Mouse (Mus musculus) cortical plate, adult 2 months (tissue): ENCODE data around the gene Hhip. TPM values are rescaled to one million over a fixed set of nuclear protein-coding genes. Genes with fewer than 3 reads are reported as not detected.

Source experiments
- H3K27ac ChIP-seq: fragments of 200-500 bp; 2 replicates; pipeline ENCODE4 v1.5.1; 2012; ENCODE audit warnings: low read length, control low read depth, inconsistent platforms; ENCODE audit not compliant: insufficient read depth
- H3K4me1 ChIP-seq: fragments of 200-500 bp; 2 replicates; pipeline ENCODE4 v1.6.1; 2011; ENCODE audit warnings: low read length; ENCODE audit not compliant: control insufficient read depth, insufficient read depth
- H3K4me3 ChIP-seq: fragments of 200-500 bp; 2 replicates; pipeline ENCODE4 v1.5.1; 2011; ENCODE audit warnings: mild to moderate bottlenecking, low read length, control low read depth; ENCODE audit not compliant: insufficient read depth
- CTCF ChIP-seq: fragments of 200-500 bp; IDR thresholded peaks from 2 replicates; pipeline ENCODE4 v1.5.1; 2011; ENCODE audit warnings: mild to moderate bottlenecking, control low read depth, low read length; ENCODE audit not compliant: insufficient read depth; ENCODE audit errors: extremely low read depth
- POLR2A ChIP-seq: fragments of 200-500 bp; IDR thresholded peaks from 2 replicates; pipeline ENCODE4 v1.6.1; 2011; ENCODE audit warnings: mild to moderate bottlenecking, low read length, control low read depth; ENCODE audit not compliant: insufficient read depth; ENCODE audit errors: extremely low read depth
- polyA plus RNA-seq: library from polyadenylated mRNA; depleted of rRNA; stranded (reverse); fragments of >200 nt; gene quantifications from 2 replicates; pipeline ENCODE4 v1.2.3, GENCODE M21; 2012

The Hhip gene
- polyA plus RNA-seq, 1 experiment, result 3.8 TPM

DNA sequence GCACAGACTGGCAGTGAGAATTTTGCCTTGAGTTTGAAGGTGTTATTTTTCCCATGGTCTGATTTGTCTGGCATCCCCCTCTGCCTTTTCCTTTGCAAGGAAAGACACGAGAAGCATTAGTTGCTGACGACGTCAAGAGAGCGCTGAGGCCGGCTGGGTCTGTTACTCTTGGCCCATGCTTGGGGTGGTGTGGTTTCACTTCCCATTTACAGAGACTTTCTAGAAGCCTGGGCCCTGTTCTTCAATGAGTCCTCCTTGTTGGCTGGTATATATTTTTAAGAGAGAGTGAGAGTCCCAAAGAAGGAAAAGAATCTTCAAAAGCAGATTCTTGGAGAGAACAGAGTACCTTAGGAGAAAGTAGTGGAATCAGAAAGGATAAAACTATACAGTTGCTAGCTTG is 116.7 kb downstream of the Hhip start:
- Histone ChIP-seq H3K27ac (no peak overlapping the region), H3K4me3 (no peak overlapping the region), H3K4me1 (no peaks in the 10 kb centered on the region)
- no peak for TF ChIP-seq CTCF
- no peak for TF ChIP-seq POLR2A

DNA sequence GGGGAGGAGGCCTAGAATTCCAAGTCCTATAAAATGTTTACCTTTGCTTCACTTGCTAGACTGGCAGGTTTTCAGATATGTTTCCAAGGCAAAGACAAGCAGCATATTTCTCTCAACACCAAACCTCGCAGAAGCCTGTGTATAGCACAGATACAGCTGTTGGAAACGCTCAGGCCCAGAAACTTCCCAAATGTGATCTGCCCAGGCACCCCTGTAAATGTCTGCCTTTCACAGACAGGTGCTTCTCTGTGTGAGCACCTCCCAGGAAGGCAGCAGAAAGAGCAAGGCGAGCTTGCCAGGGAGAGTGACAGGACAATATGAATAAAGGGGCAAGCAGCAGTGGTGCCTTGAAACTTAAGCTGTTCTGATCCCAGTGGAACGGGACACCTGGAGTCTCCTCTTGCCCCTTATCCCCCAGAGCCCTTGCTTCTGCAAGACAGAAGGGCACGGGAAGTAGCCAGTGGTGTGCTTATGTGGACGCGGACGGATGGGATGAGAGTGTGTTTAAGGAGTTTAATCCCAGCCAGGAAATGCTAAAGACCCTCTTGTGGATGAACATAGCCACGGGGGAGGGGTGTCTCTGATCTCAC is 120.9 kb downstream of the Hhip start:
- TF ChIP-seq POLR2A (no peak), CTCF (no peak)
- H3K27ac ChIP-seq, result no peak overlapping the region
- H3K4me1 ChIP-seq, result no peaks in the 10 kb centered on the region
- H3K4me3 ChIP-seq, result no peak overlapping the region

DNA sequence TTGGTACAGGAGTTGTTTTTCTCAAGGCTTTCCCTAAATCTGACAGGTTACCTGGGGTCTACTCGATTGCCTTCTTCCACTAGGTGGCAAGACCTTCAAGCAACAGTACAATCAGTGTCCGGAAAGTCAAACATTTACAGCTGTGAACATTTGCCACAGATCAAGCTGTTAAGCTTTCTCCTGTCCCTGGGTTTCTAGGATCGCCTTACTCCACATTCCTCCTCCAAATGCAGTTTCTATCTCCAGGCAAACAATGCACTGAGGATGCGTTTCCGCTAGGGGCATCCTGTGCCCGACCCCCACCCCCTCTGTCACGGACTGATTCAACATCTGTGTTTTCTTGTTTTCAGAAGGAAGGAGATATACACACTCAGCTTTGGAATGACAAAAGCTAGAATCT is 122.0 kb downstream of the Hhip start:
- TF ChIP-seq CTCF (no peak), POLR2A (no peak)
- Histone ChIP-seq H3K27ac (no peak overlapping the region), H3K4me3 (no peak overlapping the region), H3K4me1 (no peaks in the 10 kb centered on the region)

DNA sequence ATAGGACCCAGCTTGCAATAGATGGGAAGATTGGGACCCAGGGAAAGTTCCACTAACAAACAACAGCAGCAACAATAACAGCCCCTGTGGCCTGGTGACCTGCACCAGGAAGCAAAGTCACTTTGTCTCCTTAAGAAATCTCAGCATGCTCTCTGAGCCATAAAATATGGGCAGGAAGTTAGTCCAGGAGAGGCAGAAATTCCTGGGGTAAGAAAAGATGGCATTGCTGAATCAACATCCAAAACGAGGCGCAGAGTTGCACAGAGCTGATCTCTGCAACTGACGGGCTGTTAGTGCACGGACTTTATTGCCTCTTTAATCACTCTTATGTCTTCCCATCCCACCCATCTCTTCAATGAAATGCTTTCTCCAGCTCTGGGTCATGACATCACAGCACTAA is 128.6 kb downstream of the Hhip start:
- H3K27ac ChIP-seq, result no peak overlapping the region
- TF ChIP-seq CTCF, result no peak
- no peak for TF ChIP-seq POLR2A
- H3K4me1 ChIP-seq, result no peaks in the 10 kb centered on the region
- H3K4me3 ChIP-seq, result no peak overlapping the region

DNA sequence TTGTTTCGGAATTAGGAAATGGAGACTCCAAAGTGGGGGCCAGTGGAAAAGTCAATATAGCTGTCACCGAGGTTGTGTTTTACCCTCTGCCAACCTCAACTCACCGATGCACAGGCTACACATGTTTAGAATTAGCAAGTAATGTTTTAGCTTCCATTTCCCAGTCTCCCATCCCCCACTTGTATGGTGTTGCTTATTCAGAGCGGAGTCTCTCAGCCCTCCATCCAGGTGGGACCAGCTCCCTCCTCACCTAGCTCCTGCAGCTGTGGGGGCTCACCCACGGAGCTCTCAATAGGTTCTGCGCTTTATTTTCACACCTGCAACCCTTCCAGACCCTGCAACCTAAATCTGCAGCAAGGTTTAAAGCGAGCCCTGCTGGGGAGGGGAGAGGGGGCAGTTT is 140.6 kb downstream of the Hhip start:
- TF ChIP-seq POLR2A, result no peak
- TF ChIP-seq CTCF, result no peak
- Histone ChIP-seq H3K4me3 (no peak overlapping the region), H3K27ac (no peak overlapping the region), H3K4me1 (no peaks in the 10 kb centered on the region)
